Mouse (Mus musculus): ENCODE measurements at regions not wholly inside any gene's neighbourhood (a gene's known extent, or its start where the extent isn't known, plus 50 kb on each side); places are given as distances from the start of the nearest gene placed in this dataset.

- no peak for DNase-seq (ENCODE audit: low spot score)
Measured at GRCm38 (mm10) chr11:56290651-56291578, 250.1 kb upstream of the Nmur2 start.

- no peak for DNase-seq (ENCODE audit: low spot score)
Measured at GRCm38 (mm10) chr11:56285575-56286260, 244.9 kb upstream of the Nmur2 start.

GRCm38 (mm10) chr11:56281201-56281600, 240.4 kb upstream of the Nmur2 start:
- DNase-seq (ENCODE audit: low spot score), result no peak

- no peak for DNase-seq (ENCODE audit: low spot score)
Measured at GRCm38 (mm10) chr11:56280216-56280615, 239.4 kb upstream of the Nmur2 start.

- DNase-seq (ENCODE audit: low spot score), result no peak
Measured at GRCm38 (mm10) chr11:56269915-56270493, 229.2 kb upstream of the Nmur2 start.

- DNase-seq (ENCODE audit: low spot score), result no peak
Measured at GRCm38 (mm10) chr11:56262726-56263125, 221.9 kb upstream of the Nmur2 start.

GRCm38 (mm10) chr11:56256356-56256755, 215.5 kb upstream of the Nmur2 start:
- no peak for DNase-seq (ENCODE audit: low spot score)

GRCm38 (mm10) chr11:56254437-56254836, 213.6 kb upstream of the Nmur2 start:
- no peak for DNase-seq (ENCODE audit: low spot score)

GRCm38 (mm10) chr11:56247333-56247823, 206.6 kb upstream of the Nmur2 start:
- DNase-seq (ENCODE audit: low spot score), result no peak

GRCm38 (mm10) chr11:56246549-56247332, 205.9 kb upstream of the Nmur2 start:
- DNase-seq (ENCODE audit: low spot score), result no peak

GRCm38 (mm10) chr11:56244951-56245350, 204.1 kb upstream of the Nmur2 start:
- no peak for DNase-seq (ENCODE audit: low spot score)

GRCm38 (mm10) chr11:56243447-56243846, 202.6 kb upstream of the Nmur2 start:
- DNase-seq (ENCODE audit: low spot score), result no peak

- DNase-seq (ENCODE audit: low spot score), result no peak
Measured at GRCm38 (mm10) chr11:56238745-56239144, 197.9 kb upstream of the Nmur2 start.

GRCm38 (mm10) chr11:56224999-56225398, 184.2 kb upstream of the Nmur2 start:
- no peak for DNase-seq (ENCODE audit: low spot score)

- no peak for DNase-seq (ENCODE audit: low spot score)
Measured at GRCm38 (mm10) chr11:56215706-56216105, 174.9 kb upstream of the Nmur2 start.

- DNase-seq (ENCODE audit: low spot score), result no peak
Measured at GRCm38 (mm10) chr11:56201844-56202243, 161.0 kb upstream of the Nmur2 start.

- no peak for DNase-seq (ENCODE audit: low spot score)
Measured at GRCm38 (mm10) chr11:56195316-56195715, 154.5 kb upstream of the Nmur2 start.

- DNase-seq (ENCODE audit: low spot score), result no peak
Measured at GRCm38 (mm10) chr11:56193426-56193825, 152.6 kb upstream of the Nmur2 start.

GRCm38 (mm10) chr11:56173895-56174294, 133.1 kb upstream of the Nmur2 start:
- DNase-seq (ENCODE audit: low spot score), result no peak

GRCm38 (mm10) chr11:56173246-56173645, 132.4 kb upstream of the Nmur2 start:
- no peak for DNase-seq (ENCODE audit: low spot score)

- no peak for DNase-seq (ENCODE audit: low spot score)
Measured at GRCm38 (mm10) chr11:56169576-56169975, 128.8 kb upstream of the Nmur2 start.

GRCm38 (mm10) chr11:56166849-56167248, 126.0 kb upstream of the Nmur2 start:
- no peak for DNase-seq (ENCODE audit: low spot score)

Measured in urinary bladder, postnatal 25 days (tissue).